Mouse (Mus musculus): ENCODE measurements around the gene Apip.

GRCm38 (mm10) chr2:103111669-103112068, 38.2 kb downstream of the Apip start:
- TF ChIP-seq POLR2A (IDR thresholded peaks at IDR 0.05; ENCODE audit: extremely low read depth, insufficient read depth, low read length) (no peak), CTCF (IDR thresholded peaks at IDR 0.05; ENCODE audit: extremely low read depth, insufficient read depth, low read length) (no peak)
